Mouse (Mus musculus) midbrain, embryonic 14.5 days (tissue): Measurements from ENCODE around the gene Amn. TPM values are rescaled to one million over a fixed set of nuclear protein-coding genes. Genes with fewer than 3 reads are reported as not detected.

Experiments
- ATAC-seq: fragments of 200-750 bp; cut with Nextera tagmentation; 2 replicates; pipeline ENCODE4 v1.8.0; 2017; ENCODE audit warnings: moderate number of reproducible peaks, moderate library complexity; ENCODE audit not compliant: low FRiP score, low TSS enrichment
- DNase-seq: peaks from one replicate; pipeline ENCODE4 v3.0.0-alpha.2; 2015
- H3K27ac ChIP-seq: fragments of 300-500 bp; sonication (generic); replicated peaks from 2 replicates; pipeline ENCODE4 v1.5.1; 2014; ENCODE audit warnings: mild to moderate bottlenecking, low read depth, low read length, moderate library complexity
- H3K27me3 ChIP-seq: fragments of 300-500 bp; sonication (generic); 2 replicates; pipeline ENCODE4 v1.6.1; 2014; ENCODE audit warnings: low read length, control low read depth, mixed read lengths; ENCODE audit not compliant: control insufficient read depth, insufficient read depth
- H3K36me3 ChIP-seq: fragments of 300-500 bp; sonication (generic); 2 replicates; pipeline ENCODE4 v1.6.1; 2014; ENCODE audit warnings: low read length, control low read depth; ENCODE audit not compliant: control insufficient read depth, insufficient read depth
- H3K4me1 ChIP-seq: fragments of 300-500 bp; sonication (generic); 2 replicates; pipeline ENCODE4 v1.6.1; 2014; ENCODE audit warnings: mild to moderate bottlenecking, antibody characterized with exemption, low read length, control low read depth; ENCODE audit not compliant: control insufficient read depth, insufficient read depth
- H3K4me2 ChIP-seq: fragments of 300-500 bp; sonication (generic); 2 replicates; pipeline ENCODE4 v1.6.1; 2014; ENCODE audit warnings: mild to moderate bottlenecking, low read length, moderate library complexity
- H3K4me3 ChIP-seq: fragments of 300-500 bp; sonication (generic); replicated peaks from 2 replicates; pipeline ENCODE4 v1.5.1; 2014; ENCODE audit warnings: low read depth, low read length
- H3K9ac ChIP-seq: fragments of 300-500 bp; sonication (generic); replicated peaks from 2 replicates; pipeline ENCODE4 v1.6.1; 2014; ENCODE audit warnings: mild to moderate bottlenecking, low read length, moderate library complexity
- H3K9me3 ChIP-seq: fragments of 300-500 bp; sonication (generic); 2 replicates; pipeline ENCODE4 v1.6.1; 2016; ENCODE audit warnings: low read length, control low read depth, mixed read lengths; ENCODE audit not compliant: control insufficient read depth
- WGBS: fragments of 180-500 bp; shearing (Covaris S2); extraction: QIAGEN DNeasy Blood & Tissue Kit; methylation state at CpG from one replicate; pipeline ENCODE4 v1.1.7; 2014; 5-methylcytosine and 5-hydroxymethylcytosine counted together
- polyA plus RNA-seq: library from polyadenylated mRNA; unstranded; fragments of >200 nt; fragmentation: Nextera tagmentation; extraction: Ambion mirVana; gene quantifications from 2 replicates; pipeline ENCODE4 v1.2.1, GENCODE M21; 2014

The Amn gene
- polyA plus RNA-seq, 1 experiment from 2014 or later: 5.3 TPM

DNA sequence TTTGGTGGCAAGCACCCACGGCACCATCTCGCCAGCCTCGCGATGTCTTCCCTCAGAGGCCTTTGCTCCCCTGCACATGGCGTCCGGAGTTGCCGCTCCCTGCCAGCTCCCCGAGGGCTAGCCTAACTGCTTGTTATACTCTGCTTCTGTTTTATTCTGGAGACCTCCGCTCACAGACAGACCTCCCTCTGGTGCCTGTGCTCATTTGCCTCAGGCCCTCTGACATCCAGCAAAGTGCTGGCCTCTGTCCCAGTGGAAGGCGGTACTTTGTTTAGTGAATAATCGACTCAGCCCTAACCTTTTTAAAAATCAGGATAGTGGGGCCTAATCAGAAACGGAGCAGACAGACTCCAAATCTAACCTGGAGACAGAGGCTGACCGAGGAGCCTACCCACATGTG, 50.9 kb downstream of the Amn start:
- DNase-seq (peak; percentile 15), ATAC-seq (no peak)
- no peak overlapping the region for H3K27ac ChIP-seq

DNA sequence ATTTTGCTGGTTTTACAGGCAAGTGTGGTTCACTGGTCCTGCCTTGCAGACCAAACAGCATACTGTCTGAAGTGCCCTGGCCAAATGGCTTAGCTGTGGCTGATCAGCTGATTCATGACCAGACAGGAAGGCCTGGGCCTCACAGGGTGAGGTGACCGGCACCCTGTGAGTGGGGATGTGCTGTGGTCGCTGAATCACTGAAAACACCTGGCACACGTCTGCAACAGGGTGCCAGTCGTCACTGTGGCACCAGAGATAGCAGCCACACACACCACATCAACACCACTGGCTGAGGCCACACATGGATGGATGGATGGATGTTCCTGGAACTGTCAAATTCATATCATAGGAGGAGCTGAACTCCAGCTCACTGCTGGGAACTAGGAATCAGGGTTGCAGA, 52.5 kb downstream of the Amn start:
- Histone ChIP-seq H3K9ac (no peak overlapping the region), H3K9me3 (no peaks in the 10 kb centered on the region), H3K36me3 (peaks cover 97% of the 10 kb centered on the region), H3K27ac (no peak overlapping the region), H3K27me3 (no peaks in the 10 kb centered on the region), H3K4me2 (no peak overlapping the region), H3K4me3 (no peak overlapping the region), H3K4me1 (no peaks in the 10 kb centered on the region)
- ATAC-seq (no peak), DNase-seq (no peak)
- WGBS: 93% methylated on average over 4 of the region's 4 CpGs

More for the DNA sequence above, 50.9 kb downstream of the Amn start:
- Histone ChIP-seq H3K27me3 (no peaks in the 10 kb centered on the region), H3K9me3 (no peaks in the 10 kb centered on the region), H3K9ac (no peak overlapping the region), H3K4me2 (no peak overlapping the region), H3K4me1 (no peaks in the 10 kb centered on the region), H3K36me3 (peaks cover 97% of the 10 kb centered on the region), H3K4me3 (no peak overlapping the region)
- 89% methylated on average over 13 of the region's 13 CpGs for WGBS

DNA sequence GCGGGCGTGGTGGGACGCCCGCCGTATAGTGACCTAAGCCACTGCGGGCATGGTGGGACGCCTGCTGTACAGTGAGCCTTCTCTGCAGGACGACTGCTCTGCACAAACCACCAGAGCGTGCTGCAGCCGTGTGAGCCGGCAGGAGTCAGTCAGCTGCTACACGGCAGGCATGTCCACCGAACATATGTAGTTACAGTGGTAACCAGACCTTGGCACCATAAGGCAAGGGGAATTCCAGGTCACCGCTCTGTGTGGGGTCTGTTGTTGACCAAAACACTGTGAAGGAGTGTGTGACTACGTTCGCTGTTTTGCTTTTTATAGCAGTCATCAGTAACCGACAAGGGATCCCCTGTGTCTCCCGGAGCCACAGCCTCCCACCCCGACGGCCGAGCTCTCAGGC, 53.6 kb downstream of the Amn start:
- Histone ChIP-seq H3K4me1 (no peaks in the 10 kb centered on the region), H3K9ac (no peak overlapping the region), H3K9me3 (no peaks in the 10 kb centered on the region), H3K27ac (no peak overlapping the region), H3K36me3 (peaks cover 90% of the 10 kb centered on the region), H3K4me2 (no peak overlapping the region), H3K4me3 (no peak overlapping the region), H3K27me3 (no peaks in the 10 kb centered on the region)
- WGBS: 95% methylated on average over 21 of the region's 21 CpGs
- DNase-seq (no peak), ATAC-seq (no peak)

DNA sequence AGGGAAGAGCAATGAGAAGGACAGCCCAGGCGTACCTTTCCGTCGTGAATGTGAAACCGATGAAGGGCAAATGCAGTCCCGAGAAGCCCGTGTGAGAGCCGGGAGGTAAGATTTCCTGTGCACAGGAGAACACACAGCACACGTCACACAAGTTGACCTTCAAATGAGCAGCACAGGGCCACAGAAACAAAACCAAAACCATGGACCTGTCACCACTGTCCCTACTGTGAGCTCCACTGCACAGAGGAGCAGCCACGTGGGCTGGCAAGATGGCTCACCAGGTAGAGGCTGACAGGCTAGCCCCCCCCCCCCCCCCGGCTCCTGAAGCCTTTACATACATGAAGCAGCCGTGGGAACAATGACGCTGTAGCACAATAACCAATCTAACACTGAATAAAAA, 54.1 kb downstream of the Amn start:
- DNase-seq (no peak), ATAC-seq (no peak)
- WGBS: 95% methylated on average over 12 of the region's 12 CpGs
- Histone ChIP-seq H3K4me2 (no peak overlapping the region), H3K9ac (no peak overlapping the region), H3K9me3 (no peaks in the 10 kb centered on the region), H3K27ac (no peak overlapping the region), H3K4me3 (no peak overlapping the region), H3K27me3 (no peaks in the 10 kb centered on the region), H3K36me3 (peaks cover 86% of the 10 kb centered on the region), H3K4me1 (no peaks in the 10 kb centered on the region)

DNA sequence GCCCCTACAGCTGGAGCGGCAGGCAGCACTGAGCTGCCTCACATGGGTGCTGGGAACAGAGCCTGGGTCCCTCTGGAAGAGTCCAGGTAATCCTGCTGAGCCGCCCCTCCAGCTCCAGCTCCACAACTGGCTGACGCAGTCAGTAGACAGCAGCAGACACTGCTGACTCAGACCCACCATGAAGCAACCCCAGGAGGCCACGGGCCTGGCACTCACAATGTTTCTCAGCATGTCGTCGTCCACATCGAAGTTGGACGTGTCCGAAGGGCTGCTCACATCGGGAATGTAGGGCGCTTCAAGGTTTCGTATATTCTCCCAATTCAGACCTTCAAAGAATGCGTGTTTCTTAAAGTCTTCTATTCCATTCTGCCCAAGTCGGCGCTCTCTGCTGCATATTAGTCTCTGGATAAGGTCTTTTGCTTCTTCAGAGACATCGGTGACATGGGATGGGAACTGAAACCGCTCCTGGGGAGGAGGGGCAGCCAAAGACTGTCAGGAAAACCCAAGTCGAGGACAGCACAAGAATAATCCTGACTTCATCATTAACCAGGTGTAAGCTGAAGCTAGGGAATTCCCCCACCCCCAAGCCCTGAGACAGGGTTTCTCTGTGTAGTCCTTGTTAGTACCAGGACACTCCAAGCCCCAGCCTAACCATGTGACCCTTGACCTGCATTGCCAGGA, 55.0 kb downstream of the Amn start:
- Histone ChIP-seq H3K4me1 (no peaks in the 10 kb centered on the region), H3K4me2 (no peak overlapping the region), H3K9ac (no peak overlapping the region), H3K4me3 (no peak overlapping the region), H3K36me3 (peaks cover 81% of the 10 kb centered on the region), H3K27ac (no peak overlapping the region), H3K27me3 (no peaks in the 10 kb centered on the region), H3K9me3 (no peaks in the 10 kb centered on the region)
- ATAC-seq (no peak), DNase-seq (no peak)
- WGBS: 92% methylated on average over 18 of the region's 18 CpGs

Other genes starting within 250 kb of the Amn start
- 6.6 and 7.6 TPM in 2 replicates for gene Rcor1, start 231.7 kb upstream of the Amn start, polyA plus RNA-seq
- 22.0 and 28.4 TPM in 2 replicates for gene Traf3, start 104.7 kb upstream of the Amn start, polyA plus RNA-seq
- gene 4930595D18Rik, start 86.6 kb upstream of the Amn start, polyA plus RNA-seq: not detected in 2 replicates
- 47.8 and 54.6 TPM in 2 replicates for gene Cdc42bpb, start 106.6 kb downstream of the Amn start, polyA plus RNA-seq
- gene Lbhd2, start 135.7 kb downstream of the Amn start, polyA plus RNA-seq: 2.0 and 3.3 TPM in 2 replicates
- gene Exoc3l4, start 145.9 kb downstream of the Amn start, polyA plus RNA-seq: 1.6 and 2.1 TPM in 2 replicates
- 0.28 and 0.82 TPM in 2 replicates for gene Tnfaip2, start 171.4 kb downstream of the Amn start, polyA plus RNA-seq
- 1.5 and 1.9 TPM in 2 replicates for gene Gm266, start 214.7 kb downstream of the Amn start, polyA plus RNA-seq